Mouse (Mus musculus) adrenal gland, postnatal 36 days (tissue): ENCODE data around the gene Nabp2. TPM values are rescaled to one million over a fixed set of nuclear protein-coding genes. Genes with fewer than 3 reads are reported as not detected.

ENCODE experiments used
- DNase-seq, 2 experiments: peaks; one replicate each; pipeline ENCODE4 v3.0.0; 2021; ENCODE audit warnings: mixed read lengths in 1 of 2
- total RNA-seq, 2 experiments: library from RNA; stranded (reverse); gene quantifications; 2 replicates each; pipeline ENCODE4 v1.2.3; 2021

Nabp2 gene
- total RNA-seq, 2 experiments from 2014 or later: 71.4 to 73.6 TPM

- no peak for DNase-seq
These were observed 18.2 kb upstream of the Nabp2 start for GRCm38 (mm10) chr10:128429454-128429853.

- DNase-seq: no peak
These were observed 17.8 kb upstream of the Nabp2 start for GRCm38 (mm10) chr10:128429052-128429451.

GRCm38 (mm10) chr10:128425260-128425659, 14.0 kb upstream of the Nabp2 start:
- no peak for DNase-seq

- DNase-seq: no peak
These were observed 13.3 kb upstream of the Nabp2 start for GRCm38 (mm10) chr10:128424604-128425003.

- DNase-seq: no peak
These were observed 11.1 kb upstream of the Nabp2 start for GRCm38 (mm10) chr10:128422426-128422825.

- DNase-seq: no peak
These were observed 3.6 kb upstream of the Nabp2 start for GRCm38 (mm10) chr10:128414848-128415247.

- no peak for DNase-seq
These were observed 1.8 kb upstream of the Nabp2 start for GRCm38 (mm10) chr10:128413076-128413475.

- DNase-seq: no peak
These were observed 1.3 kb upstream of the Nabp2 start for GRCm38 (mm10) chr10:128412558-128412957.

- DNase-seq: peak in 1 of 2 experiments; percentile 50
These were observed 726 bp upstream of the Nabp2 start for GRCm38 (mm10) chr10:128412055-128412381.

- DNase-seq: no peak
These were observed 789 bp downstream of the Nabp2 start for GRCm38 (mm10) chr10:128410560-128410845.

- peak; percentile 96 to 97 for DNase-seq
These were observed 1.4 kb downstream of the Nabp2 start for GRCm38 (mm10) chr10:128409692-128410559.

- peak; percentile 28 to 31 for DNase-seq
These were observed 2.4 kb downstream of the Nabp2 start for GRCm38 (mm10) chr10:128408591-128409535.

- no peak for DNase-seq
These were observed 7.4 kb downstream of the Nabp2 start for GRCm38 (mm10) chr10:128403931-128404330.

- no peak for DNase-seq
These were observed 9.7 kb downstream of the Nabp2 start for GRCm38 (mm10) chr10:128401638-128402037.

- DNase-seq: no peak
These were observed 10.2 kb downstream of the Nabp2 start, which contains the start of gene Slc39a5 for GRCm38 (mm10) chr10:128401056-128401455. Slc39a5 (minus strand) TSS chr10:128401229.

- DNase-seq: no peak
These were observed 11.0 kb downstream of the Nabp2 start for GRCm38 (mm10) chr10:128400338-128400737.

GRCm38 (mm10) chr10:128397466-128397865, 13.8 kb downstream of the Nabp2 start:
- peak in 1 of 2 experiments; percentile 52 for DNase-seq

GRCm38 (mm10) chr10:128396716-128397264, 14.5 kb downstream of the Nabp2 start:
- DNase-seq: no peak

- no peak for DNase-seq
These were observed 15.1 kb downstream of the Nabp2 start for GRCm38 (mm10) chr10:128396017-128396673.

- DNase-seq: no peak
These were observed 19.4 kb downstream of the Nabp2 start for GRCm38 (mm10) chr10:128391850-128392249.

- DNase-seq: peak; percentile 69 to 74
These were observed 20.9 kb downstream of the Nabp2 start for GRCm38 (mm10) chr10:128390366-128390765.

GRCm38 (mm10) chr10:128389570-128389969, 21.7 kb downstream of the Nabp2 start:
- DNase-seq: peak; percentile 85 to 86
